Mouse (Mus musculus): Measurements from ENCODE around the gene 4921539E11Rik.

The 4921539E11Rik gene

DNA sequence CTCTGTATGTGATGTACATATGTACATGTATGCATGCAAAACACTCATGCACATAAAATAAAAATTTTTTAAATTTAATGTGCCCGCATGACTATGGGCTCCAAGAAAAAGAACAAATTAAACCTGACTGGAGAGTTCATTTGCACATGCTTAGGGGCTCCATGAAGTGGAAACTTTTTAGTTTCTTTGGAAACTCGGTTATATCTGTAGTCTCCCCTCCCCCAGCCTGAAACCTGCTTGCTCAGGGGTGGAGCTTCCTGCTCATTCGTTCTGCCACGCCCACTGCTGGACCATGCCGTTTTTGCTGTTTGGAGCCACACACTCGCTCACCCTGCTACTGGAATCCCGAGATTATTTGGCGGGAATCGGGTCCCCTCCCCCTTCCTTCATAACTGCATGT, 67.8 kb downstream of the 4921539E11Rik start:
- DNase-seq = no peak

DNA sequence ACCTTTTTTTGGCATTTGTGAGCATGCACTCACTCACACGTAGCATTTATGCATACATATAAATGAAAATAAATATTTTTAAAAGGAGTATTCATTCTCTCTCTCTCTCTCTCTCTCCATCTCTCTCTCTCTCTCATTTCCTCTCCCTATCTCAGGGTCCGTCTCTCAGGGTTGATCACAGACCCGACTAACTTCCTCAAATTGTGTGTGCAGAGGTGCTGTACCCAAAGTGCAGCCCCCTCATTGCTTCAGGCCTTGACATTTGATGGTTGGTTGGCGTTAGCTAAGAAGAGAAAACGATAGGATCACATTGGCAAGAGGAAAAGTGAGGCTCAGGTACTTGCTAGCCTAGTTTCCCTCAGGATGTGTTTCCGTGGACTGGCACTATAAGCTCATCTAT, 68.9 kb downstream of the 4921539E11Rik start:
- no peak for DNase-seq

DNA sequence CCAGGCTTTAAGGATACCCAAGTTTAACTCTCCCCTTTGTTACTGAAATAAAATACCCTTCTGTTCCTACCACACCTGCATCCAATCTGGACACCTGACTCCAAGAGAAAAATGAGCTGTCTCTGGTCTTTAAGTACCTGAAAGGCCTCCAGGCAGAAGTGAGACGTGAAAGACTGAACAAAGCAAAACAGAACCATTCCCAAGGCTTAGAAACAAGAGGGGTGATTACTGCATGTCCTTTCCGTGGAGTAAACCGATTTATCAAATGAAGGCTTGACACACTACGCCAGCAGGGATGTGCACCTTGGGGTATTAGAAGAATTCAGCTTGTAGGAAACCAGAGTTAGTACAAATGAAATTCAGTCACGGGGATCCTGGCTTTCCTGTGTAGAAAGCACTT, 71.7 kb downstream of the 4921539E11Rik start:
- DNase-seq = no peak

DNA sequence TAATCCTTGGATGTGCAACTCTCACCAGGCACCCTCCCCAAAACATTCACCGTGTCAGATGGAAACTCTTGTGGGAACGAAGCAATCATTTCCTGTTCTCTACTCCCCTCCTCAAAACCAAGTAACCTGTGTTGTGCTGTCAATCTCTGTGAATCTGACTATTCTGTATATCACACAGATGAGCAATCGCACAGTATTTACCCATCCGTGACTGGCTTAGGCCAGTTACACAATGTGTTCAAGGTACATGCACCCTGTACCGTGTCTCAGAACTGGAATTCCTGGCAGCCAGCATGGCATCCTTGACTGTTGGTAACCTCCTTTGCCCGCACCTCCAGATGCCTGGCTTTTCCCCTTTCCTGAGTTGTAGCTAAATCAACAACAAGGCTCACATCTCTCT, 74.6 kb downstream of the 4921539E11Rik start:
- DNase-seq = no peak

DNA sequence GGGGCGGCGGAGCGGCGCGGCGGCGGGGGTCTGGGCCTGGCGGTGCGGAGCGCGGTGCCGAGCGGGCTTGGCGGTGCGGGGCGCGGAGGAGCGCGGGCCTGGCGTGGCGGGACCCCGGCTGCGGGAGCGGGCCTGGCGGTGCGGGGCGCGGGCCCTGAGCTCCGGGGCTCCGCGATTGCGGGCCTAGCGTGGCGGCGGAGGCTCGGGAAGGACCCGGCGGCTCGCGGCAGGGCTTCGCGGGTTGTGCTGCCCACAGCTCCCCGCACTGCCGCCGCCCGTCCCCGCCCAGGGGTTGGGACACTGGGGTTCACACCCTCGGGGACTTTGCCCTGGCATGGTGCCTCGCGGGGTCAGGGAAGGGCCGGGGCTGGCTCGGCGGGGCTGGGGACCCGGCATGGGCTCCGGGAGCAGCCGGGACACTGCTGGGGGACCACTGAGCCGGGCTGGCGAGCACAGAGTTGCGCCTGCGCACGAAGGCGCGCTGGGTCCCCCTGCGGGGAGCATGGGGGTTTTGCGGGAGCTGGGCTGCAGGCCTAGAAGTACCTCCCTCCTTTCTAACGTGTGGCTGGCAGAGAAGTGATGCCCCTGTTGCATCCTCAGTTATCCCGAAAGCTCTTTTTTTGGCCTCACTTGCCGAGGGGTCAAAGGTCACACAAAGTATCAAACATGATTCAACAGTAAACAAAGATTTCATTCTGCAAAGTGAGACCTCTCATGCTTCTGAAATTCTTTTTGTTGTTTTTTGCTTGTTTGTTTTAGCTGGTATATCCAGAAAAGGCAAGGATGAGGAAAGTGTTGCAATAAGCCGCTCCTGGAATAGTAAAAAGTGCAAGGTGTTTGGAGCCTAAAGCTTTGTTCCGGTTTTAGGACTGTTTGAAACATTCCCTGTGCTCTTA, 75.5 kb downstream of the 4921539E11Rik start, which contains the start of gene Slc35d1:
Gene Slc35d1, minus strand, starts transcription at position 240 of the 896 bp plus-strand sequence.
- DNase-seq = peak; percentile 77 to 80

DNA sequence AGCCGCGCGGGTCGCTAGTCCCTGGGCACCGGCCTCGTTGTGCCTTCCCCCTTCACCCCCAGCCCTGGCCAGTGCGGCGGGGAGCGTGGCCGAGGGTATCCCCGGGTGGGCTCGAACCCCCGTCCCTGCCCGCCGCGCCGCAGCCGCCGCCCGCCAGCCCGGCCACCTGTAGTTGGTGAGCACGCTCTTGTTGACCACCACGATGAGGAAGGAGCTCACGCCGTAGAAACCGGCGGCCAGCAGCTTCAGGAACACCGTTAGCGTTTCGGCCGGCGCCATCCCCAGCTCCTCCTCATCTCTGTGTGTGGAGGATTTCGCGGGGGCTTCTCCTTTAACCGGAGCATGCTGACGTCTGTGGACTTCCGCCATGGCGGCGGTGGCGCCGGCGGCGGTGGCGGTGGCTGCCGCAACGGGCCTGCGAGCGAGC, 76.2 kb downstream of the 4921539E11Rik start:
- peak; percentile 61 to 76 for DNase-seq

DNA sequence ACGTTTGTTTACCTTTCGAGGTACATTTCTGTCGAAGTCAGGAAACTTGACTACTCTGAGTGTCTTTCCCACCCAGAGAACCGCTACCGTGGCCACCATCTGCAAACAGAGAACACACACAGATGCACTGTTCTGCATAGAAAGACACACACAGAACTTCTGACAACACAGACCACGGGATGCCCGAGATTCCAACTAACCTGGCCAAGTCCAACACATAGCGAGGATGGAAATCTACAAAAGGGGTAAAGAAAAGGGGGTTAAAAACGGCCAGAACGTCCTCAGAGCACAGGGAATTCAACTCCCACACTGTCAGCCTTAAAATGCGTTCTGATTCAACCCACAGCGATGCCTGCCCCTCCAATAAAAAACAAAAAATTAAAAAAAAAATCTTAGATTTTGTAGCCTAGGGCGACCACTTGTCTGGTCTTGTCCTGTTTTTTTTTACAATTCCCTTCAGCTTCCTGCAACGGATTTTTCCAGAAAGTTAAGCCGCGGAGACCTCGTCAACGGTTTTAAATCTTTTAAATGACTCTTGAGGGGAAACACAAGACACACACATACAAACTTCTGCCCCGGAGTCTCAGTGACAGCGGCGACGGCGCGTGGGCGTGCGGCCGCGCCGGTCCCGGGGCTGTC, 76.7 kb downstream of the 4921539E11Rik start:
- DNase-seq = no peak

DNA sequence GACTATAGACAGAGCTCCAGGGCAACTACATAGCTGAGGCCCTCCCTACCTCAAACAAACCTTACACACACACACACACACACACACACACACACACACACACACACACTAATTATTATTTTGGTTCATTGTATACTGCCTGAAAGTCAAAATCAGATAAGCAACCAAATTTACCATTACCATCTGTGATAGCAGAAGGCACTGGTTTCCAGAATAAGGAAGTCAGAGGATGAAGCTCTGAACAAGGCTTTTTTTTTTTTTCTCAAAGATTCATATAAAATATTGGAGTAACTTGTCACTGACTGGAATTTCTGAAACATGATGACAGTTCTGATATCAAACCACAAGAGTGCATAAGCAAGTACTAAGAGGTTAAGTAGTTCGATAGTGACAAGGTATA, 82.1 kb downstream of the 4921539E11Rik start:
- no peak for DNase-seq

DNA sequence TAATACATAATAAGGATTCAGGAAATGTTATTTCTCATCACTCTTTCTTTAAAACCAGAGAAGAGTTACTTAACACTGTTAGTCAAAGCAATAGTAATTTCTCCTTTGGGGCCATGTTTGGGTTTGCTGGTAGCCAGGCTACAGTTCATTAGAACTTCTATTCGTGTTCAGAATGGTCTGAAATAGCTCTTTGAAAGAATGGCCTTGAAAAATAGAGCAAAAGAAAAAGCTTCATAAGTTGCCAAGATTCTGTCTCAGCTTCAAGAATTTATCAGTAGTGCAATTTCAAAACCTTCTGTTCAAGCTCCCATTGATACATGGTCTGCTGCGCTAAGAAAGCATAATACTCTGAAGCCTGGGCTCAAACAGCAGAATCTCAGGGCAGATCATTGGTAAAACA, 87.0 kb downstream of the 4921539E11Rik start:
- DNase-seq = no peak

DNA sequence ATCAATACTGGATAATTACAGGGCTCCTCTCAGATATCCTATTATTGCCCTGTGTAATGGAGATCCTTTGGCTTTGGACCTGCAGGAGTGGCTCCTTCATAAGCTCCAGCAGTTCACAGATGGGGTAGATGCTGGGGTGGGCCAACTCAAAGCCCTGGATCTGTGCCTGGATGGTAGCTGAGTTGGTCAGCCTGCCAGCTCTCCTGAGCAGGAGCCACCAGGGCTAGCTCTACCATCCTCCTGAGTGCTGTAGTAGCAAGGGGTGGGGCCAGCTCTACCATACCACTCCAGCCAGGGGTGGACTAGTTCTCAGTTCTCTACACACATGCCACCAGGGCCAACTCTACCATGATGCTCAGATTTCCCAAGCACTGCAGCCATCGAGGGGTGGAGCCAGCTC, 90.6 kb downstream of the 4921539E11Rik start:
- DNase-seq = no peak

DNA sequence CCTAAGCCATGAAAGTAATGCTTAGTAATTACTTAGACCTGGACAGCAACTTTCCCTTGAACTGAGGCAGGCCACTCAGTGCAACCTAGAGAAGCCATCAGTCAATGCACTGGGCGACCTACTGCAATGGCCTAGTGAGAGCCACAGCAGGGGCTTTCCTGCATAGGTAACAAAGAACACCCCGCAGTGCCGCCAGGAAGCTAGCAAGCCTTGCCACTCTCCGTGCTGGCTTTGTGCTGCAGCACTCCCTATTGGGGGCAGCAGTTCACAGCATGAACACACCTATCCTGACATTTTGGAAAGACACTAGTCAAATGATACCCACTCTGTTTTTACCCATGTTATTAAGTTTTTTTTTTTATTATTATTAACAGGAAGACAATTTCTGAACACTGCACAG, 91.6 kb downstream of the 4921539E11Rik start:
- no peak for DNase-seq

DNA sequence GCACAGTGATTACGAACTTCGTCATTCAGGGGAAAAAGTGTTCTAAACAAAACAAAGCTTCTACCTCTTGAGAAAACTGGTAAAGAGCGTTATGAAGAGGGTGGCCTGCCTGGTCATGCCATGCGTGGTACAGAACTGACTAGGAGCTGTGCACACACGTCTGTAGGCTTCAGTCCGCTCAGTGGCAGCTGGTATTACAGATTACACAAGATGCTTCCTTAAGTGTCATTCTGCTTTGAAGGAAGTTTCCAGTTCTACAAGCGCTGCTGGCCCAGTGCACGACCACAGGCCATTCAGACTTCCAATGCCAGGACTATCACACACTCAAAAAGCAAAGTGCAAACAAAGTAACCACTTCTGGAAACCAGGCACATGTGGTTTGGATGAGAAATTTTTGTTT, 93.3 kb downstream of the 4921539E11Rik start:
- no peak for DNase-seq

DNA sequence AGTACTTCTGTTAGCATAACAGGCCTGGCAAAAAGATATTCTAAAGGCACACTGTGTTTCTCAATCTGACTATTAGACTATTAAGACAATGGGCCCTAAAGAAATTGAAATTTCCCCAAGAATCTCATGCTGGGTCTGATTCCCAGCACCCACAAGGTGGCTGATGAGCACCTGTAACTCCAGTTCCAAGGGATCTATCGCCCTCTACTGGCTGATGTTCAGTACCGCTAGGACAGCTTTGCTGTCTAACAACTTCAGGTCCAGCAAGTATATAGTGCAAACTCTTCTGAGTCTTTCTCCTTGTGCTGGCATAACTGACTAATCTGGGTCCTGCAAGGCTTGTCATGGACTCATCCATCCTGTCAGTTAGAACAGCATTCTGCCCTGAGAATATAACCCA, 98.2 kb downstream of the 4921539E11Rik start:
- DNase-seq = no peak

DNA sequence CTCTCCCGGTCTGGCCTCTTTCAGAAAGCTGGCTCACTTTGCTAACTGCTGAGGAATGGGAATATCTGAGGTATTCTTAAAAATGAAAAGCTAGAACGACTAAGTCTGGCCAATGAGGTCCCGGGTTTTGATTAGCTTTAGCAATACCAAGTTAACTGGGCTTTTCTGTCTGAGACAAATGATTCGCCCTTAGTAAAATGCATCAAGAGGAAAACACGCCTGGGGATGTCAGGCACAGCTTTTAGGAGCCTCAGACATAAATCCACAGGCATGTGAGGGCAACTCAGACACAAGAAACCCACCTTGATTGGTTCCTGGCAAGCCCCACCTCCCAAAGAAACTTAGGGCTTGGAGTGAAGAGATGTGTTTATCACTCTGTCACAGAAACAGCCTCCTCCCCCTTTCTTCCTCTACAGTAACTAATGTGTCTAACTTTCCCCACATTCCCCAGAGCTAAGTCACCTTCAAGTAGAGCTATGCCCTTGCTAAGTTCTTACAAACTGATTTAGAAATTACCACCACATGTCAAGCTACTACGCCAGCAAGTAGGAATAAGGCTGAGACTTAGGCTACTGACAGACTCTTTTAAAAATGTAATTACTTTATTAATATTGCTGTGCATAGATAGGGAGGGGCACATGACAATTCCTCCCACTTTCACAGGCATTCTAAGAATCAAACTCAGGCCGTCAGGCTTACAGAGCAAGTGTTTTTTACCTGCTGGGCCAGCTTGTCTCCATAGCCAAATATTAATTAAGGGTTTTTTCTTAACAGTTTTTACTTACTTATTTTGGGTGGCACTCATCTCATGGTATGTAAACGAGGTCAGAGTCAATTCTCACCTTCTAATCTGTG, 101.7 kb downstream of the 4921539E11Rik start:
- no peak for DNase-seq
